Mouse (Mus musculus) liver, adult (tissue): Measurements from ENCODE around the gene Bicra.
A peak's percentile ranks its signal among the peaks of the same experiment; 100 is the strongest.

Source experiments
- GATA4 ChIP-seq: IDR thresholded peaks from 2 replicates; pipeline ENCODE4 v1.6.1; 2014; ENCODE audit warnings: mild to moderate bottlenecking, low read length; ENCODE audit not compliant: insufficient replicate concordance

Bicra gene

DNA sequence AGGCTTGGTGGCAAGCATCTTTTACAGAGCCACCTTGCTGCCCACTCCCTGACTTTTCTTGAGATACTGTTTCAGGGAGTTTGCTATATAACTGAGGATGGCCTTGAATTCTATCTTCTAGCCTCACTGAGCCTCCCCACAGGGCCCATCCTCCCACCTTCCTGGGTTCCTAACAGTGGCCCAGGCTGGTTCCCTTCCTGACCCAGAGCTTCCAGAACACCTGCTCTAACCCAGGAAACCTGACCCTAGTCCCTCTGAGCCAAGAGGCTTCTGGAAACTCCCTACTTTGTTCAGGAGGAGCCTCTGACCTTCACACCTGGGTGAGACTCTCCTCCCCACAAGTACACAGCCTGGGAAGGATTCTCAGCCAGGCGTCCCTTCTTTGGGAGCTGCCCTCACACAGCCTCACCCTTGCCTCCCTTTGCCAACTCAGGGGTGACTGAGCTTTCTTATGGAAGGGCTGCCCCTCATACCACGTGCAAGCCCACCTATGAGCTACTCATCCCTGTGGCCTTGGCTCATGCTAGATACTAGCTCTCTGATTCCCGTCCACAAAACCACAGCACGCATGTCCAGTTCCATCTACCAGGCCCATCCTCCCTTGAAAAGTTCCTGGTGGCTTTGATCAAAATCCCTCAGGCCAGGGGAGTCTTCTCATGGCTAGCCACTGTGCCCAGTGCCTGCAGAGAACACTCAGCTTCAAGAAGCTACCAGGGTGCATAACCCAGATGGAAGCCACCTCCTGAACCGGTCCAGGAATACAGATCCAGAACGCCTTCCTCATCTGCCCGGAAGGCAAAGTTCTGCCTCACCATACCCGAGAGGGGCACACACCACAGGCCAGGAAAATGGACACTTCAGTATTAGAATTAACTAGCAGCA, 13.9 kb downstream of the Bicra start:
- TF ChIP-seq GATA4 = no peak

GRCm38 (mm10) chr7:16033059-16033458, 14.7 kb downstream of the Bicra start:
- TF ChIP-seq GATA4 = peak; percentile 94

DNA sequence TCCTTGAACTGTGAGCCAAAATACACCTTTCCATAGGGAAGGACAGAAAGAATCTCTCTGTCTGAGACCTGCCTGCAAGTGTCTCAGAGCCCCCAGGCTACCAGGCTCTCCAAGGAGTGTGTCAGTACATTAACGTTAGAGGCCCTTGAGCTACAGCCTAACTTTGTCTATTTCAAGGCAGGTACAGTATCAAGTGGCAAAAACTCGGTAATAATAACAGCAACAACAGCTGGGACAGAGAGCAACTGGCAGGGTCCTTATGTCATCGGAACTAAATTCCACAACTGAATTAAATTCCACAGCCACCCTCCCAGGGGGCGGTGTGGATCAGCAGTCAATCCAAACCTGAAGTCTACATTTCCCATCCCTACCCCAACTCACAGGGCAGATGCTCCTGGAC, 16.6 kb downstream of the Bicra start:
- TF ChIP-seq GATA4 = no peak

- TF ChIP-seq GATA4 = no peak
Observed at GRCm38 (mm10) chr7:16028102-16028927, 19.4 kb downstream of the Bicra start.

DNA sequence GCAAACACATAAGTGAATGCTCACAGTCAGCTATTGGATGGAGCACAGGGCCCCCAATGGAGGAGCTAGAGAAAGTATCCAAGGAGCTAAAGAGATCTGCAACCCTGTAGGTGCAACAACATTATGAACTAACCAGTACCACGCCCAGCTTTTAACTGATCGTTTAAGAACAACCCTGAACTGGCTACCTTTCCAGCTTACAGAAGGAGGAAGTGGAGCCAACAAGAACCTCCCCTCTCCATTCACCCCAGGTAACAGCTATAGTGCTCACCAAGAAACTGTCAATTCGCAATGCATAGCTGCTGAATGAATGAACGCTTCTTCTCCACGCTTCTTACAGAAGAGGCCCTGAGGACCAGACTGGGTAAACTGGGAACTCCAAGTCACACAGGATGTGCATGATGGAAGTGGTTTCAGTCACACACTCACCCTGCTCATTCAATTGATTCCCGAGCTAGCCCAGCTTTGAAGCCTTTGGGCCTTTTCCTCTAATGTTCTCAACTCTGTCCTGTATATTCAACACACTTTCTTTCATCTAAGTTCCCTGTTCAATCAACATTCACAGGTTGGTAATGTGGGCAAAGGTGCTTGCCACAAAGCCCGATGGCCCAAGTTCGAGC, 23.0 kb downstream of the Bicra start:
- TF ChIP-seq GATA4 = no peak

- TF ChIP-seq GATA4 = no peak
Observed at GRCm38 (mm10) chr7:16019256-16020094, 28.2 kb downstream of the Bicra start.

GRCm38 (mm10) chr7:16018016-16018810, 29.5 kb downstream of the Bicra start:
- TF ChIP-seq GATA4 = peak; percentile 73; the same call in 1 of the 2 replicates

DNA sequence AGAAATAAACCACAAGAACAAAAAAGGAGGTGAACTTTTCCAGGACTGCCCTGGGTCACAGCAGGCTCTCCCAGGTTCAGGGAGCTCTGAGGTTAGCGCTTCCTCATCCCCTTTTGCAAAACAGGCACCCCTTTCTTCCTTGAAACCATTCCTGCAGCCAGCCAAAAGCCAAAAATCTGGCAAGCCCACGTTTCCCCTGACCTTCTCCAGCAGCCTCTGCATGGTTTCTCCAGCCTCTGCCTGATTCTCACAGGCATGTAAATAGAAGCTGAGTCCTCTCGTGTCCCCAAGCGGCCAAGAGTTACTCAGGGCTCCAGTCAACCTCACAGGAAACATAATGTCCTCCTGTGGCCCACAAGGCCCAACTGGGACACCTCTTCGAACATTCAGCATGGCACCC, 32.3 kb downstream of the Bicra start:
- no peak for TF ChIP-seq GATA4

- TF ChIP-seq GATA4 = no peak
Observed at GRCm38 (mm10) chr7:16014521-16015175, 33.1 kb downstream of the Bicra start.

GRCm38 (mm10) chr7:16013722-16014275, 33.9 kb downstream of the Bicra start:
- TF ChIP-seq GATA4 = no peak

DNA sequence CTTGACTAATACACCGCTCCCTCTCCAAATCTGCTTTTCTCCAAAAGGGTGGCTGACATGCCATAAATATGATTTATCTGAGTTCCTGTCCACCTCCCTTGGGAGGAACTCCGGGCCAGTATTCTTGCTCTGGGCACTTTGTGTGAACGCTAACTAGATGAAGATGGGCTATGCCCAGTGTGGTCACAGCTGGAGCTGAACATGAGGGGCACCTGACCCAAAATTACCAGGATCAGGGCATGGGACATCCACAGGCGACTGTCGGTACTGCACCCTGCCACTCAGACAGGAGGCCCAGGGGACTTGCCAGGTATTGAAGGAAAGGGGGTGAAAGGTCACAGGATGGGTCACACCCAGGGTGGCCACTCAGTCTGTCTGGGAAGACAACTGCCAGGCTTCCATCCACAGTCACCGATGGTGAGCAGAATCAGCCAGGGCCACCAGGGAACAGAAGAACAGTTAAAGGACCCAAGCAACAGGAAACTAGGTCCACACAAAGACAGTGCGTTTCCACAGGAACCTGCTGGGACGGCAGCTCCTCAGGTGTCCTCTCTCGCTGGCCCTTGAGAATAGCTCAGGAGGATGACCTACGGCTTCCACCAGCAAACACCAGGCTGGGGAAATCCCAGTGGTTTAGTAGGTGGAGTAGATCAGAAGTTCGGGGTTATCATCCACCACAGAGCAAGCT, 35.0 kb downstream of the Bicra start:
- no peak for TF ChIP-seq GATA4

GRCm38 (mm10) chr7:16011418-16012085, 36.2 kb downstream of the Bicra start:
- no peak for TF ChIP-seq GATA4
